Mouse (Mus musculus) naive thymus-derived CD4-positive, alpha-beta T cell, adult 5 months (primary cell): ENCODE results near the gene Svopl. TPM values are rescaled to one million over a fixed set of nuclear protein-coding genes. Genes with fewer than 3 reads are reported as not detected.

Experiments used
- polyA plus RNA-seq: library from polyadenylated mRNA; unstranded; fragments of 100-300 nt; shearing (Covaris generic); gene quantifications from one replicate; pipeline ENCODE4 v1.2.1, GENCODE M21; 2017

Svopl gene
- polyA plus RNA-seq, result 0.10 TPM

GRCm38 (mm10) chr6:38046838-38047237, at the start of gene Svopl:
Gene Svopl, minus strand, starts transcription at chr6:38046996.

Other genes starting within 250 kb of the Svopl start
- gene Trim24, start 176.2 kb downstream of the Svopl start, polyA plus RNA-seq, result 22.7 TPM
- not detected for gene Tmem213, start 62.3 kb upstream of the Svopl start, polyA plus RNA-seq
- 0.55 TPM for gene Atp6v0a4, start 77.6 kb upstream of the Svopl start, polyA plus RNA-seq
- gene D630045J12Rik, start 207.0 kb upstream of the Svopl start, polyA plus RNA-seq, result 0.09 TPM